Comparison of ENCODE assay signal across 7 mouse cellular contexts in the genomic region with DNA sequence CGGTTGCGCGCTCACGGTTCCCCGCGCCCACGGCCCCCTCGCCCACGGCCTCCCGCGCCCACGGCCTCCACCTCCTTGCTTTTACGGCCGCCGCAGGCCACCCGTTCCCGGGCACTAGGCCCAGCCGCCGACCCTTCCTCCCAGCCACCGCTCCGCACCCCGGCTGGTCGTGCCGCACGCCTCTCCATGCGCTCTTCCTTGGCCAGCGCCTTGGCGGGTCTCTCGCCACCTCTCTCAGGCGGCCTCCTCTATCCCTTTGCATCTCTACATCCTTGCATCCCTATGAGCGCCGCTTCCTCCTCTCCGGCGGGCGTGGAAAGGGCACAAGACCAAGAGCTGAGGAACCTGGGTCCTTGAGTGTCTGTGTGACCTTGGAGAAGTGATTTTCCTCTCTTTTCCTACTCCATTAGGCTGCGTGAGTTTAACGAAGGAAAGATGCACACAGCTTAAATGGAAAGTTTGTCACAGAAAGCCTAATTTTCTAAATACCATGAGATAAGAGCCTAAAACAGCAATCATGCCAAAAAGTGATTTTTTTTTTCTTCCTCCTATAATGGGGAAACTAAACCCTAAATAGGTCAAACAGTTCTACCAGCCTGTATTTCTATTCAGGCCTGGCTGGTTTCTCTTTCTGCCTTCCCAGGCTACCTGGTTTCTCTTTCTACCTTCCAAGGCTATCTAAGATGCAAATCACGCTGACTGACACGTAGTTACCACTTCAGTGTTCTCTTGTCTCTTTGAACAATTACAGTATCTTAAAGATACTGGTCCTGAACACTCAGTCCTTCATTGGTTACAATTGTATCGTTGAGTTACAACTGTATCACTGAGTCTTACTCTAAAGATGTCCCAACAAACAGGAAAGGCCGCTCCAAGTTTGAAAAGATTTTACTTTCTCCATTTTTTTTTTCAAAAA. TPM values are rescaled to one million over a fixed set of nuclear protein-coding genes. Genes with fewer than 3 reads are reported as not detected.
DNase-seq lines count a peak whose midpoint lies in the region; ATAC-seq and TF ChIP-seq lines count a peak whose summit lies in the region.

No protein-coding gene starts in this region.

- peak overlapping the region; percentile 100 for H3K4me2 ChIP-seq in heart, postnatal 0 days (ENCODE audit: low read depth, low read length)

- WGBS in heart, postnatal 0 days = 13% methylated on average over 29 of the region's 41 CpGs

- TF ChIP-seq EP300 in heart, postnatal 0 days (IDR thresholded peaks at IDR 0.05; ENCODE audit: low read depth) = no peak

- H3K79me3 ChIP-seq in C2C12 (ENCODE audit: low read depth) = no peaks in the 10 kb centered on the region

- no peaks in the 10 kb centered on the region for H3K9me3 ChIP-seq in ES-E14 (ENCODE audit: control insufficient read depth, insufficient read depth, low read depth, low read length)
- no peaks in the 10 kb centered on the region for H3K9me3 ChIP-seq in heart, postnatal 0 days (replicated peaks; ENCODE audit: control insufficient read depth, low read length)

- ATAC-seq in common myeloid progenitor, adult 5-6 weeks (replicated peaks; ENCODE audit: low read depth, poor library complexity, severe bottlenecking) = peak; percentile 54
- peak; percentile 7; the same call in 1 of the 2 replicates for ATAC-seq in heart, postnatal 0 days (ENCODE audit: insufficient read depth, low read depth)

- no peaks in the 10 kb centered on the region for H3K79me2 ChIP-seq in C2C12 (ENCODE audit: control insufficient read depth, insufficient read depth)

- no peaks in the 10 kb centered on the region for H3K27me3 ChIP-seq in C2C12 (ENCODE audit: control insufficient read depth, insufficient read depth, insufficient read length)
- no peaks in the 10 kb centered on the region for H3K27me3 ChIP-seq in heart, postnatal 0 days (ENCODE audit: control insufficient read depth, insufficient read depth, low read length)
- H3K27me3 ChIP-seq in splenic B cell, adult 2 months (ENCODE audit: control insufficient read depth, insufficient read depth, low read length, poor library complexity, severe bottlenecking) = no peaks in the 10 kb centered on the region; the same call in 1 of the 2 replicates

- H3K36me3 ChIP-seq in C2C12 (ENCODE audit: control insufficient read depth, insufficient read depth) = no peaks in the 10 kb centered on the region
- H3K36me3 ChIP-seq in ES-E14 (ENCODE audit: control insufficient read depth, insufficient read depth, low read length, poor library complexity, severe bottlenecking) = no peaks in the 10 kb centered on the region
- H3K36me3 ChIP-seq in heart, postnatal 0 days (replicated peaks; ENCODE audit: control insufficient read depth, insufficient read depth, low read length) = no peaks in the 10 kb centered on the region
- no peaks in the 10 kb centered on the region for H3K36me3 ChIP-seq in splenic B cell, adult 2 months (ENCODE audit: control insufficient read depth, insufficient read depth, low read length, poor library complexity, severe bottlenecking)

- H3K4me3 ChIP-seq in C2C12 (ENCODE audit: insufficient read depth, poor library complexity, severe bottlenecking) (peak overlapping the region; percentile 56), ES-E14 (ENCODE audit: insufficient read depth in 1 of 2, low read depth in 1 of 2, low read length in 2 of 2, poor library complexity in 1 of 2, severe bottlenecking in 1 of 2) (peak overlapping the region; percentile 86 to 95)
- peak overlapping the region; percentile 95 for H3K4me3 ChIP-seq in heart, postnatal 0 days (ENCODE audit: low read depth, low read length)

- H3K4me1 ChIP-seq in ES-E14 (ENCODE audit: control insufficient read depth in 2 of 2, insufficient read depth in 2 of 2, low read length in 2 of 2, poor library complexity in 1 of 2) = peaks cover 2 to 5% of the 10 kb centered on the region in 2 experiments; a peak in 3 of 4 replicates
- H3K4me1 ChIP-seq in heart, postnatal 0 days (ENCODE audit: control insufficient read depth, insufficient read depth) = 0 out of 2 replicates have a peak, but pooled peaks cover 7% of the 10 kb centered on the region

- no peak for DNase-seq in ES-E14 (ENCODE audit: low read depth, low spot score)
- peak; percentile 15 for DNase-seq in heart, postnatal 0 days (ENCODE audit: low spot score)
- peak; percentile 24 to 28 for DNase-seq in layer of hippocampus, postnatal 25 days (ENCODE audit: extremely low spot score in 1 of 2, low spot score in 1 of 2)
- DNase-seq in lung, postnatal 4 days = peak; percentile 31 to 50
- DNase-seq in splenic B cell, adult 2 months (ENCODE audit: low read depth, low spot score) = peak; percentile 10

- peak overlapping the region; percentile 20 for H3ac ChIP-seq in C2C12 (ENCODE audit: control insufficient read depth, insufficient read length, low read depth)

- H3K9ac ChIP-seq in ES-E14 (ENCODE audit: insufficient read depth, low read depth, low read length, poor library complexity, severe bottlenecking) = peak overlapping the region; percentile 94
- peak overlapping the region; percentile 71 for H3K9ac ChIP-seq in heart, postnatal 0 days (replicated peaks; ENCODE audit: low read depth, low read length)

- TF ChIP-seq CTCF in C2C12 (IDR thresholded peaks at IDR 0.05; ENCODE audit: control insufficient read depth, insufficient read depth, insufficient read length) = no peak
- TF ChIP-seq CTCF in heart, postnatal 0 days (IDR thresholded peaks at IDR 0.05; ENCODE audit: low read depth) = no peak

- in situ Hi-C loops in ES-E14 (cut with MboI; ENCODE audit: low sequenced_read_pairs in 2 of 2, unreplicated experiment in 2 of 2) = no loop called here

- peak overlapping the region; percentile 90 for H3K27ac ChIP-seq in ES-E14 (ENCODE audit: insufficient read depth, low read depth, low read length, poor library complexity, severe bottlenecking)
- peak overlapping the region; percentile 66; the same call in 1 of the 2 replicates for H3K27ac ChIP-seq in heart, postnatal 0 days (ENCODE audit: low read depth)

TF ChIP-seq in C2C12, 6 proteins besides CTCF, POLR2A, EP300 and RAD21:
- TF ChIP-seq MYOD1 (IDR thresholded peaks at IDR 0.05; ENCODE audit: control insufficient read depth, insufficient read length, low read depth) = no peak

TF ChIP-seq in ES-E14, 5 proteins besides CTCF, POLR2A, EP300 and RAD21:
- TF ChIP-seq HCFC1 (IDR thresholded peaks at IDR 0.05; ENCODE audit: borderline replicate concordance, insufficient read depth, low read length) (peak; percentile 47; the same call in 1 of the 2 replicates), MAFK (IDR thresholded peaks at IDR 0.05; ENCODE audit: insufficient read depth, low read depth, low read length) (no peak), CHD2 (IDR thresholded peaks at IDR 0.05; ENCODE audit: low read depth, low read length) (no peak)

RNA-seq across cellular contexts. Expression of a gene that starts 8.0 kb away (rescaled TPM):
- polyA plus RNA-seq in C2C12 (2012; fragmentation: generic; extraction: Trizol) = 4.9 TPM
- total RNA-seq in ES-E14 (2012; rRNA removed) = 23.3 and 27.4 TPM in 2 replicates
- total RNA-seq in common myeloid progenitor, adult 5-6 weeks (2017) = 45.5 and 48.5 TPM in 2 replicates
- 14.7 and 34.9 TPM in 2 replicates for total RNA-seq in heart, postnatal 0 days (2014; rRNA removed; ENCODE audit: low replicate concordance)
- polyA plus RNA-seq in heart, postnatal 0 days (2015; fragmentation: Nextera tagmentation; extraction: Ambion mirVana) = 49.1 and 52.9 TPM in 2 replicates
- total RNA-seq in layer of hippocampus, postnatal 25 days (2021) = 100 to 1,000 TPM; 142 to 149 TPM
